Mouse (Mus musculus) myocyte (in vitro differentiated cells): ENCODE measurements around the gene Psapl1.

Experiments used
- E2F4 ChIP-seq: IDR thresholded peaks from one replicate; pipeline ENCODE4 v1.6.1; 2011; ENCODE audit warnings: mild to moderate bottlenecking, control low read depth, moderate library complexity; ENCODE audit not compliant: insufficient read depth
- MYOG ChIP-seq, 3 experiments: IDR thresholded peaks; one replicate each; pipeline ENCODE4 v1.6.1; 2011; ENCODE audit warnings: control low read depth in 2 of 3, low read depth in 2 of 3, mild to moderate bottlenecking in 2 of 3; ENCODE audit not compliant: insufficient read length in 2 of 3, control insufficient read depth in 1 of 3, insufficient read depth in 1 of 3
- POLR2A ChIP-seq: IDR thresholded peaks from one replicate; pipeline ENCODE4 v1.6.1; 2011; ENCODE audit warnings: low read depth, mild to moderate bottlenecking, control low read depth, moderate library complexity; ENCODE audit not compliant: insufficient read length
- REST ChIP-seq: IDR thresholded peaks from one replicate; pipeline ENCODE4 v1.6.1; 2011; ENCODE audit warnings: mild to moderate bottlenecking, control low read depth, moderate library complexity; ENCODE audit not compliant: insufficient read depth, insufficient read length

DNA sequence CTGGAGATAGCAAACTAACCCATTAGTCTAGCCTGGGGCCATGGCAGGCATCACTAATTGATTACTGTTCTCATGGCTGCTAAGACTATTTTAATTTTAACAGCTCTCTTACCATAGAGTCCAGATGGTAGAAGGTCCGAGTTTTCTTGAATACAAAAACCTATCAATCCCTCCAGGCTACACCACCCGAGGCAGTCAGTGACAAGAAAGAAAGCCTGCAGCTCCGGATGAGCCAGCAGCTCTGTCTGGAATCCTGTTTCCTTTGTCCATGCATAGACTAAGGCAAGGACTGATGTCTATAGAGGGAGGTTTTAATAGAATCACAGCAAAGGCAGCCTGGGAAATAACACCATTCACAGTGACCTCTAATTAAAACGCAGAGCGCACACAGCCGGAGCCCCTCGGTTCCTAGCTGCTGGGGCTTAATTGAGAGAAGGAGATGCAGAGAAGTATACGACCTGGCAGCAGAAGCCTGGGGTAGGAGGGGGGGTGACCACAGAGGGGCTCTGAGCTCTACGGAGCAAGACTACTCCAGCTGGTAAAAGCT is 29.2 kb upstream of the Psapl1 start:
- TF ChIP-seq MYOG (IDR thresholded peaks at IDR 0.05; ENCODE audit: control insufficient read depth in 1 of 3, insufficient read depth in 1 of 3, insufficient read length in 2 of 3, low read depth in 2 of 3) (no peak), E2F4 (no peak), POLR2A (no peak), REST (no peak)
